Mouse (Mus musculus): Measurements from ENCODE around the gene Gfm2.
"Not testable (repeated sequence)": the region's sequence is repeated elsewhere in the genome, so short reads cannot be mapped to it uniquely, and the experiment has no call there.

DNA sequence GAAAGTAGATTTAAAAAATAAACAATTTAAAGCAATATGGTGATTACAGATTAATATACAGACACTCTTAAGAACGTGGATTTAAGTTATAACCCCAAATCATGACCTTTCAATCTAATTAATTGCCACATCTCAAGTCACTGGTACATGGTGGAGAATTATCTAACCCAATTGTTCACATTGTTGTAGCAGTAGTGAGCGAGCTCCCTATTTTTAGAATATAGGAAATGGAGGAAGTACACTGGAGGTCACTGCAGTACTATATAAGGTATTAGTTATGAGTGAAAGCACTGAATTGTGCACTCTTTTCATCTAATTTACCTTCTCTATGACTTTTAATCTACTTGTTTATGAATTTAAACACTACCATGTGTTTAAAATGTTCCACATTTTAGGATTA lies 7.3 kb upstream of the Gfm2 start:
- TF ChIP-seq POLR2A (IDR thresholded peaks at IDR 0.05; ENCODE audit: borderline replicate concordance, extremely low read depth, low read depth, low read length); CTCF (IDR thresholded peaks at IDR 0.05; ENCODE audit: insufficient read depth, low read length): not testable (repeated sequence)

Data from lung, adult 2 months (tissue).